Mouse (Mus musculus): ENCODE results near the gene Mterf4. TPM values are rescaled to one million over a fixed set of nuclear protein-coding genes. Genes with fewer than 3 reads are reported as not detected.

The Mterf4 gene
- 0.16 and 0.19 TPM in 2 replicates for polyA plus RNA-seq (2012)

DNA sequence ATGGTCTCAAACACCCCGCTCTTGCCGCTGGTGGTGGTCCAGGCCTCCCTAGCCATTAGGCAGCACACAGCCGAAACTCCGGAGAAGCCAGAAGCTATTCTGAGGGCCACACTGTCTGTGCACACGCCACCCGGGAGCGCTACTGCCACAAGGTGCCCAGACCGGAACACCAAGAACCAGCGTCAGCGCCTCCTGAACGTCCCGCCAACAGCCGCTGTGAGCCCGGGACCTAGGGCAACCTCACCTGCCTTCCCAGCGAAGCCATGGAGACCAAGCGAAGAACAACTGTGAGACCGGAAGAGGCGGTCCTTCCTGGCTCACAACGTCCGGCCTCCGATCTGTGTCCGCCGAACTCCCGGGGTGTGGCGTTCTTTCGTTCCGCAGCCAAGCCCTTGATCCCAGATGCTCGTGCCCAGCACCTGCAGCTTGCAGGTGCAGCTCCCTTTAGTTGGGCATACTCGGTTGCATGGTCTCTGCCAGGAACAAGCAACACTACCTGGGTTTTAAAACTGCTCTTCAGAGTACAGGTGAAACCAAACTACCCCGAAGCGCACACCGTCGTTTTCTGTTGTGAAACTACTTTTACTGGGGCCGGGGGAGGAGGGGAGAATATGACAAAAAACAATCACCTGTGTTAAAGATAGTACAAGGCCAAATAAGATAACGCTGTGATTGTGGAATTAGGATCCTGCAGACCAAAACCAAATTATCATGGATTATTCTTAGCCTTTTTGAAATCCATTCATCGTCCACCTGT lies at the start of gene Mterf4:
Gene Mterf4 (minus strand): TSS at position 335 of the 757 bp plus-strand sequence.
- TF ChIP-seq TAL1 (IDR thresholded peaks at IDR 0.05; ENCODE audit: low read length) = no peak
- TF ChIP-seq GATA1 (IDR thresholded peaks at IDR 0.05; ENCODE audit: low read length) = no peak

GRCm38 (mm10) chr1:93352724-93353123 lies 47.0 kb upstream of the Mterf4 start:
- Histone ChIP-seq H3K36me3 (ENCODE audit: control insufficient read depth) (peaks cover 98% of the 10 kb centered on the region), H3K4me3 (replicated peaks) (no peak overlapping the region), H3K9me3 (ENCODE audit: control insufficient read depth, low read length) (no peaks in the 10 kb centered on the region), H3K27me3 (ENCODE audit: control insufficient read depth) (no peaks in the 10 kb centered on the region), H3K4me1 (ENCODE audit: control insufficient read depth) (no peaks in the 10 kb centered on the region)
- TF ChIP-seq TAL1 (IDR thresholded peaks at IDR 0.05; ENCODE audit: low read length) = no peak
- TF ChIP-seq GATA1 (IDR thresholded peaks at IDR 0.05; ENCODE audit: low read length) = no peak

More for the DNA sequence above, at the start of gene Mterf4:
- Histone ChIP-seq H3K27me3 (ENCODE audit: control insufficient read depth) (no peaks in the 10 kb centered on the region), H3K4me1 (ENCODE audit: control insufficient read depth) (peaks cover 24% of the 10 kb centered on the region), H3K36me3 (ENCODE audit: control insufficient read depth) (peaks cover 65% of the 10 kb centered on the region), H3K9me3 (ENCODE audit: control insufficient read depth, low read length) (no peaks in the 10 kb centered on the region), H3K4me3 (replicated peaks) (peak within 1 kb of the TSS; percentile 77)

DNA sequence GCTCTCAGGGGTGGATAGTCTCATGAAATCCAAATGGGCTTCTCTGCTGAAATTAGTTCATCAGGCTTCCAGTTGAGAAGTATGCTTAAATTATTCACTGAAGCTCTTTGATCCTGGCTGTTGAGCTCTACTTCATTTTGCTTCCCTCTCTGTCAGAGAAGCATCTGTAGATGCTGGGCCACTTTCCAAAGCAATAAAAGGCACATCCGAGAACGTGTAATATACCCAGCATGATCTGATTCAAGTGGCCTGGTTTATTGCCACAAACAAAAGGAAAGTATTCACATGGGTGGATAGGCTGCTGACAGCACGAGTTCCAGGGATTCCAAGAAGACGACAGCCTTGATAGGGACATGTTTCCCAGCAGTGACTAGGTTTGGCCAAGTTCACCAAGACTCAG lies 44.0 kb upstream of the Mterf4 start:
- H3K4me3 ChIP-seq (replicated peaks) = no peak overlapping the region
- H3K4me1 ChIP-seq (ENCODE audit: control insufficient read depth) = peaks cover 13% of the 10 kb centered on the region
- H3K9me3 ChIP-seq (ENCODE audit: control insufficient read depth, low read length) = no peaks in the 10 kb centered on the region
- TF ChIP-seq TAL1 (IDR thresholded peaks at IDR 0.05; ENCODE audit: low read length) = no peak
- TF ChIP-seq GATA1 (IDR thresholded peaks at IDR 0.05; ENCODE audit: low read length) = no peak
- peaks cover 98% of the 10 kb centered on the region for H3K36me3 ChIP-seq (ENCODE audit: control insufficient read depth)
- no peaks in the 10 kb centered on the region for H3K27me3 ChIP-seq (ENCODE audit: control insufficient read depth)

DNA sequence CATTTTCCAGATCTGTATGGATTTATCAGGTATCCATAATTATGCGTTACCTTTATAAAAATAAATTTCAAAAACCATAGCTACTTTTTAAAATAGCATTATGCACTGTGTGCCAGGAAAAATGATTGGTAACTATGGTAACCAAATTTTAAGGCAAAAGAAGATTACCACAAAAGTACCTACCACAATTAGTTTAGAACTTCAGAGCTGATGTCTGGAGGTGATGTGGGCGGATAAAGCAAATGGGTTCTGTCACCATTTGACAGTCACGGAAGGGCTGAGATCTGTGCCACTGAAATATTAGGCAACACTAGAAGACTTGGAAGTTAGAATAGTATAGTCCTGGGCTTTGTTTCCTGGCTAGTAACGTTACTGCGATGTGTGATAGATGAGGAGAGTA lies 41.5 kb upstream of the Mterf4 start:
- Histone ChIP-seq H3K36me3 (ENCODE audit: control insufficient read depth) (peaks cover 73% of the 10 kb centered on the region), H3K4me1 (ENCODE audit: control insufficient read depth) (peaks cover 23% of the 10 kb centered on the region), H3K9me3 (ENCODE audit: control insufficient read depth, low read length) (no peaks in the 10 kb centered on the region), H3K27me3 (ENCODE audit: control insufficient read depth) (no peaks in the 10 kb centered on the region), H3K4me3 (replicated peaks) (no peak overlapping the region)
- TF ChIP-seq GATA1 (IDR thresholded peaks at IDR 0.05; ENCODE audit: low read length) (no peak), TAL1 (IDR thresholded peaks at IDR 0.05; ENCODE audit: low read length) (no peak)

- H3K9me3 ChIP-seq (ENCODE audit: control insufficient read depth, low read length) = no peaks in the 10 kb centered on the region
- H3K4me3 ChIP-seq (replicated peaks) = peak overlapping the region; percentile 91
- no peaks in the 10 kb centered on the region for H3K27me3 ChIP-seq (ENCODE audit: control insufficient read depth)
- H3K36me3 ChIP-seq (ENCODE audit: control insufficient read depth) = peaks cover 49% of the 10 kb centered on the region
- TF ChIP-seq GATA1 (IDR thresholded peaks at IDR 0.05; ENCODE audit: low read length) = no peak
- no peak for TF ChIP-seq TAL1 (IDR thresholded peaks at IDR 0.05; ENCODE audit: low read length)
- H3K4me1 ChIP-seq (ENCODE audit: control insufficient read depth) = peaks cover 43% of the 10 kb centered on the region
These were observed 37.9 kb upstream of the Mterf4 start for GRCm38 (mm10) chr1:93343504-93344047.

DNA sequence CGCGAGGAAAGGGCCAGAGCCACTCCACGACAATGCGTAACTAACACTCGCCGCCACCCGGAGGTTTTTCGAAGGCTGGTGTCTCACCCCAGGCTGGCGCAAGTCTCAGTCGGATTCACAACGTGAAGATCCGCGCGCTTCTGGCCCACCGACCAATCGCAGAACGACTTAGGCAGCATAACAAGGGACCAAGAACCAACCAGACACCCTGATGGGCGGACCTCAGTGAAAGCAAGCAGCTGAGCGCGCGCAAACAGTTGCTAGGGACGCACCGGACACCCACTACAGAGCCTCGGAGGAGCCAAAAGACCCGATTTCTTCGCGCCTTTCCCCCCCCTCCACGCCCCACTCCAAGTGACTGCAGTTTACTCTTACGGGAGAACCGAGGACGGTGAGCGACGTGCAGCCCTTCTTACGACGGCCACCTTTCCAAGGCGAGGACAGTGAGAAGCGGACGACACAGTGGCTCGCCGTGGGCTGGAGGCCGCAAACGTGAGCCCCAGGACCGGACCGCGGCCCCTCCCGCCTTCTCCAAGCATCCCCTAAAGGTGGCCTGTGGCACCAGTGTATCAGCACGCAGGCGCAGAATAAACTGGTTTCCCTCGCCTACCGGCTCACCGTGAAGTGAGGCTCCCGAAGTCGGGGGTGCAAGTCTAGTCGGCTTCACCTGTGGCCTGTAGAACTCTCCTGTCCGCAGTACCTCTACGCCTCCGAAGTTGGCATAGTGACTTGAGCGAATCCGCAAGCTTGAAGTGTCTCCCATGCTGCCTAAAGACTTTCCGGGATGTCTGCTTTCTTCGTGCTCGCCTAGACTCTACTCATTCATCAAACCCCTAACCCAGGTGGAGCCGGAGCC lies 37.2 kb upstream of the Mterf4 start, which contains the start of the genes Ppp1r7 and Pask:
Gene Ppp1r7 (plus strand): TSS at position 207 of the 856 bp plus-strand sequence.
Gene Pask (minus strand): TSS at position 835 of the 856 bp plus-strand sequence.
- Histone ChIP-seq H3K36me3 (ENCODE audit: control insufficient read depth) (peaks cover 49% of the 10 kb centered on the region), H3K4me1 (ENCODE audit: control insufficient read depth) (peaks cover 45% of the 10 kb centered on the region), H3K4me3 (replicated peaks) (peak within 1 kb of the TSS; percentile 91), H3K9me3 (ENCODE audit: control insufficient read depth, low read length) (no peaks in the 10 kb centered on the region), H3K27me3 (ENCODE audit: control insufficient read depth) (no peaks in the 10 kb centered on the region)
- TF ChIP-seq TAL1 (IDR thresholded peaks at IDR 0.05; ENCODE audit: low read length) (no peak), GATA1 (IDR thresholded peaks at IDR 0.05; ENCODE audit: low read length) (no peak)

DNA sequence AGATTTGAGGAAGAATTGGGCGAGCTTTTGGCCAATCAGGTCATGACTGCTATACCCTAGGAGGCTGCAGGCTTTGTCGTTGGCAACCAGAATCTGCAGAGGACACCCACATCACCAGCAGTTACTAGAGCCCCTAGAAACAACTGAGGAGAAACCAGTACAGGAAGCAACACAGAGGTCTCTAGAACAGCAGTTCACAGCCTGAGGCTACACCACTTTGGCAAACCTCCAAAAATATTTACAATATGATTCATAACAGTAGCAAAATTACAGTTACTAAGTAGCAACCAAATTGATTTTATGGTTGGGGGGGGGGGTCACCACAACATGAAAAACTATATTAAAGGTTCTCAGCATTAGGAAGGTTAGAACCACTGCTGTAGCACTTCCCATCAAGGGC lies 28.9 kb upstream of the Mterf4 start:
- H3K36me3 ChIP-seq (ENCODE audit: control insufficient read depth) = peaks cover 96% of the 10 kb centered on the region

DNA sequence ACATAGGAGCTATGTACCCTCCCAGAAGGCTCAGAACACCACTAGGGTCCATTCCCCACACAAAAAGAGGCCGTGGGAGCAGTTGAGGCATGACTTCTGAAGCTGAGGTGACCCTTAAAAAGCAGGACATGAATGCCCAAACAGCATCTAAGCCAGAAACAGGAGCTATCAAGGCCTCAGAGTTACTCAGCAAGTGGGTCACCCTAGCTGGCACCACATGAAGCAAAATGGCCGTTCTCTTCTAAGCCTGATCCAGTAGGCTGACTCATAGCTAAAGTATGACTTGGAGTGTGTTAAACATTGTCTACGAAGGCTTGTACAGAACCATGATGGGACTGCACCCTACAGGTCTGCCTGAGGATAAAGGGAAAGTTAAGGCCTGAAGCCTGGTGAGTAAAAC lies 20.7 kb upstream of the Mterf4 start:
- H3K9me3 ChIP-seq (ENCODE audit: control insufficient read depth, low read length) = no peaks in the 10 kb centered on the region
- no peak overlapping the region for H3K4me3 ChIP-seq (replicated peaks)
- H3K27me3 ChIP-seq (ENCODE audit: control insufficient read depth) = no peaks in the 10 kb centered on the region
- TF ChIP-seq TAL1 (IDR thresholded peaks at IDR 0.05; ENCODE audit: low read length) (no peak), GATA1 (IDR thresholded peaks at IDR 0.05; ENCODE audit: low read length) (no peak)
- H3K4me1 ChIP-seq (ENCODE audit: control insufficient read depth) = no peaks in the 10 kb centered on the region; the same call in 1 of the 2 replicates
- peaks cover 97% of the 10 kb centered on the region for H3K36me3 ChIP-seq (ENCODE audit: control insufficient read depth)

More for the DNA sequence above, 28.9 kb upstream of the Mterf4 start:
- Histone ChIP-seq H3K27me3 (ENCODE audit: control insufficient read depth) (no peaks in the 10 kb centered on the region), H3K4me1 (ENCODE audit: control insufficient read depth) (peaks cover 5% of the 10 kb centered on the region), H3K4me3 (replicated peaks) (no peak overlapping the region), H3K9me3 (ENCODE audit: control insufficient read depth, low read length) (no peaks in the 10 kb centered on the region)
- TF ChIP-seq GATA1 (IDR thresholded peaks at IDR 0.05; ENCODE audit: low read length) (no peak), TAL1 (IDR thresholded peaks at IDR 0.05; ENCODE audit: low read length) (no peak)
